Mouse (Mus musculus) thymus, adult 2 months (tissue): ENCODE measurements around the gene Creb1.

ENCODE experiments used
- CTCF ChIP-seq: fragments of 200-500 bp; IDR thresholded peaks from 2 replicates; pipeline ENCODE4 v1.5.1; 2012; ENCODE audit warnings: mild to moderate bottlenecking, control low read depth, low read length, moderate library complexity, borderline replicate concordance; ENCODE audit not compliant: control insufficient read depth, poor library complexity, insufficient read depth; ENCODE audit errors: extremely low read depth
- POLR2A ChIP-seq: fragments of 200-500 bp; IDR thresholded peaks from 2 replicates; pipeline ENCODE4 v1.6.1; 2012; ENCODE audit warnings: mild to moderate bottlenecking, low read length, control low read depth, moderate library complexity; ENCODE audit not compliant: control insufficient read depth, poor library complexity, insufficient read depth; ENCODE audit errors: extremely low read depth

GRCm38 (mm10) chr1:64508479-64509096 lies 23.9 kb upstream of the Creb1 start:
- TF ChIP-seq CTCF (no peak), POLR2A (no peak)
